Mouse (Mus musculus) small intestine, adult 2 months (tissue): ENCODE measurements at regions not wholly inside any gene's neighbourhood (a gene's known extent, or its start where the extent isn't known, plus 50 kb on each side); places are given as distances from the start of the nearest gene placed in this dataset.

Experiments
- H3K27ac ChIP-seq: fragments of 200-500 bp; 2 replicates; pipeline ENCODE4 v1.5.1; 2012; ENCODE audit warnings: low read depth, low read length, control low read depth, inconsistent platforms; ENCODE audit not compliant: insufficient read depth
- H3K27me3 ChIP-seq: fragments of 200-500 bp; 2 replicates; pipeline ENCODE4 v1.6.1; 2012; ENCODE audit warnings: mild to moderate bottlenecking, moderate library complexity, low read length, inconsistent platforms; ENCODE audit not compliant: control insufficient read depth, insufficient read depth
- H3K36me3 ChIP-seq: fragments of 200-500 bp; 2 replicates; pipeline ENCODE4 v1.6.1; 2012; ENCODE audit warnings: mild to moderate bottlenecking, low read length, control low read depth, inconsistent platforms; ENCODE audit not compliant: control insufficient read depth, insufficient read depth
- H3K4me1 ChIP-seq: fragments of 200-500 bp; 2 replicates; pipeline ENCODE4 v1.6.1; 2012; ENCODE audit warnings: low read length, inconsistent platforms, mixed read lengths; ENCODE audit not compliant: control insufficient read depth, insufficient read depth, insufficient read length
- H3K4me3 ChIP-seq: fragments of 200-500 bp; 2 replicates; pipeline ENCODE4 v1.5.1; 2012; ENCODE audit warnings: low read depth, mild to moderate bottlenecking, control low read depth, inconsistent platforms, low read length, moderate library complexity
- CTCF ChIP-seq: fragments of 200-500 bp; IDR thresholded peaks from 2 replicates; pipeline ENCODE4 v1.5.1; 2012; ENCODE audit warnings: low read depth, mild to moderate bottlenecking, control low read depth, inconsistent platforms, low read length, moderate library complexity, mixed read lengths; ENCODE audit not compliant: insufficient replicate concordance, insufficient read length; ENCODE audit errors: extremely low read depth
- POLR2A ChIP-seq: fragments of 200-500 bp; IDR thresholded peaks from 2 replicates; pipeline ENCODE4 v1.6.1; 2012; ENCODE audit warnings: low read depth, mild to moderate bottlenecking, control low read depth, inconsistent platforms, low read length, moderate library complexity
- WGBS: fragments of 180-500 bp; shearing (Covaris S2); methylation state at CpG from one replicate; pipeline ENCODE4 v1.1.7; 2018; 5-methylcytosine and 5-hydroxymethylcytosine counted together

GRCm38 (mm10) chrX:12366801-12367200 lies 206.6 kb upstream of the Bcor start:
- H3K4me3 ChIP-seq: no peak overlapping the region
- no peaks in the 10 kb centered on the region for H3K36me3 ChIP-seq
- H3K4me1 ChIP-seq: no peaks in the 10 kb centered on the region
- no peaks in the 10 kb centered on the region for H3K27me3 ChIP-seq
- TF ChIP-seq POLR2A: no peak
- no peak for TF ChIP-seq CTCF
- WGBS: 75% methylated on average over 6 of the region's 6 CpGs
- no peak overlapping the region for H3K27ac ChIP-seq

GRCm38 (mm10) chrX:12373670-12374069 lies 213.5 kb upstream of the Bcor start:
- TF ChIP-seq CTCF: no peak
- Histone ChIP-seq H3K27me3 (no peaks in the 10 kb centered on the region), H3K27ac (no peak overlapping the region), H3K4me1 (peaks cover 2% of the 10 kb centered on the region; the same call in 1 of the 2 replicates), H3K4me3 (no peak overlapping the region), H3K36me3 (no peaks in the 10 kb centered on the region)
- 54% methylated on average over 6 of the region's 6 CpGs for WGBS

- H3K4me3 ChIP-seq: no peak overlapping the region
- no peaks in the 10 kb centered on the region for H3K27me3 ChIP-seq
- 68% methylated on average over 1 of the region's 1 CpGs for WGBS
- H3K4me1 ChIP-seq: peaks cover 2% of the 10 kb centered on the region; the same call in 1 of the 2 replicates
- TF ChIP-seq POLR2A (no peak), CTCF (no peak)
- no peak overlapping the region for H3K27ac ChIP-seq
- H3K36me3 ChIP-seq: no peaks in the 10 kb centered on the region
Measured at GRCm38 (mm10) chrX:12375796-12376195, 211.8 kb upstream of the Atp6ap2 start.

GRCm38 (mm10) chrX:12376238-12376980 lies 211.2 kb upstream of the Atp6ap2 start:
- H3K27me3 ChIP-seq: no peaks in the 10 kb centered on the region
- H3K4me1 ChIP-seq: peaks cover 2% of the 10 kb centered on the region; the same call in 1 of the 2 replicates
- no peaks in the 10 kb centered on the region for H3K36me3 ChIP-seq
- TF ChIP-seq POLR2A (no peak), CTCF (no peak)
- H3K27ac ChIP-seq: no peak overlapping the region
- 34% methylated on average over 6 of the region's 6 CpGs for WGBS
- H3K4me3 ChIP-seq: no peak overlapping the region

- TF ChIP-seq POLR2A (no peak), CTCF (no peak)
- no peak overlapping the region for H3K4me3 ChIP-seq
- H3K4me1 ChIP-seq: peaks cover 2% of the 10 kb centered on the region; the same call in 1 of the 2 replicates
- H3K27ac ChIP-seq: no peak overlapping the region
- no peaks in the 10 kb centered on the region for H3K27me3 ChIP-seq
- no peaks in the 10 kb centered on the region for H3K36me3 ChIP-seq
- WGBS: 83% methylated on average over 7 of the region's 7 CpGs
Measured at GRCm38 (mm10) chrX:12377441-12377840, 210.2 kb upstream of the Atp6ap2 start.

GRCm38 (mm10) chrX:12392145-12392825 lies 195.3 kb upstream of the Atp6ap2 start:
- no peaks in the 10 kb centered on the region for H3K36me3 ChIP-seq
- no peak overlapping the region for H3K4me3 ChIP-seq
- no peak overlapping the region for H3K27ac ChIP-seq
- H3K27me3 ChIP-seq: no peaks in the 10 kb centered on the region
- TF ChIP-seq CTCF: no peak
- no peak for TF ChIP-seq POLR2A
- no peaks in the 10 kb centered on the region for H3K4me1 ChIP-seq
- WGBS: 79% methylated on average over 7 of the region's 7 CpGs

GRCm38 (mm10) chrX:12409319-12409718 lies 178.3 kb upstream of the Atp6ap2 start:
- TF ChIP-seq CTCF (no peak), POLR2A (no peak)
- Histone ChIP-seq H3K36me3 (no peaks in the 10 kb centered on the region), H3K4me1 (0 out of 2 replicates have a peak, but pooled peaks cover 2% of the 10 kb centered on the region), H3K4me3 (no peak overlapping the region), H3K27me3 (no peaks in the 10 kb centered on the region), H3K27ac (no peak overlapping the region)
- 45% methylated on average over 3 of the region's 3 CpGs for whole genome bisulfite sequencing
